Mouse (Mus musculus): ENCODE measurements around the gene Nfkb1. TPM values are rescaled to one million over a fixed set of nuclear protein-coding genes. Genes with fewer than 3 reads are reported as not detected.
A peak's percentile ranks its signal among the peaks of the same experiment; 100 is the strongest.

Nfkb1 gene
- polyA plus RNA-seq, 1 experiment from 2014 or later: 10.2 TPM

DNA sequence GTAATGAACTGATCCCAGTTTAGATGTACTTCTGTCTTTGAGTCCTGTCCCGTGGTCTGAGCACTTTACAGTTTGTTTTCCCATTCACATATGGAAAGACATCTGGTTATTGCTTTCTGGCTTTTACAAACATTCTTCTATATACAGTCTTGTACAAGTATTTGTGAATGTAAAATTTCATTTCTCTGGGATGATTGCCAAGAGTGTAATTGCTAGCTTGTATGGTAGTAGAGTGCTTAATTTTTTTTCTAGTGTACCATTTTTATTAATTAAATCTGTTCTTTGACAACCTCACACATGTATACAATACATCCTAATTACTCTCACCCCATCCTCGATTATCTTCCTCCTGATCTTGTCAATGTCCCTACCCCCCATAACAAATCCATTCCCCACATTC lies 12.0 kb upstream of the Nfkb1 start:
- Histone ChIP-seq H3K9me3 (ENCODE audit: control insufficient read depth, low read length) (no peaks in the 10 kb centered on the region), H3K9ac (no peak overlapping the region), H3K4me2 (replicated peaks) (no peak overlapping the region), H3K4me1 (replicated peaks; ENCODE audit: control insufficient read depth, insufficient read depth, low read length) (no peaks in the 10 kb centered on the region), H3K36me3 (replicated peaks; ENCODE audit: control insufficient read depth, insufficient read depth) (no peaks in the 10 kb centered on the region), H3K27ac (no peak overlapping the region), H3K27me3 (ENCODE audit: control insufficient read depth, insufficient read depth, low read length) (no peaks in the 10 kb centered on the region), H3K4me3 (replicated peaks; ENCODE audit: low read length) (no peak overlapping the region)
- ATAC-seq (ENCODE audit: low FRiP score) (no peak), DNase-seq (ENCODE audit: low spot score) (no peak)
- 81% methylated on average over 2 of the region's 2 CpGs for WGBS

DNA sequence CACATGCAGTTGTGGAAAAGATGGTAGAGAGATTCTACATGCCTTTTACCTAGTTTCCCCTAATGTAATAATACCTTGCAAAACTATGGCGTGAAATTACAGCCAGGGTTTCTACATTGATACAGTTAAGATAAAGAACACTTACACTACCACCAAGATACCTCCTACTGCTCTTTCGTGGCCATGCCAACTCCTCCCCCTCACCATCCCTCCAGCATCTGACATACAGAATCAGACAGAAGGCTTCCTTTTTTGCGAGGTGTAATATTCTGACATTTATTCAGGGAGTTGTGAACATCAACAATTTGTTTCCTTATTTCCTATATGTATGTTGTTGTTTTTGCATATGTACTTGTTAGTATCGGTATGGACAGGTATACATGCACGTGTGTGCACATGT lies 11.3 kb upstream of the Nfkb1 start:
- Histone ChIP-seq H3K4me3 (replicated peaks; ENCODE audit: low read length) (no peak overlapping the region), H3K4me2 (replicated peaks) (no peak overlapping the region), H3K4me1 (replicated peaks; ENCODE audit: control insufficient read depth, insufficient read depth, low read length) (no peaks in the 10 kb centered on the region), H3K27ac (no peak overlapping the region), H3K27me3 (ENCODE audit: control insufficient read depth, insufficient read depth, low read length) (no peaks in the 10 kb centered on the region), H3K36me3 (replicated peaks; ENCODE audit: control insufficient read depth, insufficient read depth) (no peaks in the 10 kb centered on the region), H3K9ac (no peak overlapping the region), H3K9me3 (ENCODE audit: control insufficient read depth, low read length) (no peaks in the 10 kb centered on the region)
- no peak for DNase-seq (ENCODE audit: low spot score)
- no peak for ATAC-seq (ENCODE audit: low FRiP score)
- 91% methylated on average over 5 of the region's 5 CpGs for WGBS

DNA sequence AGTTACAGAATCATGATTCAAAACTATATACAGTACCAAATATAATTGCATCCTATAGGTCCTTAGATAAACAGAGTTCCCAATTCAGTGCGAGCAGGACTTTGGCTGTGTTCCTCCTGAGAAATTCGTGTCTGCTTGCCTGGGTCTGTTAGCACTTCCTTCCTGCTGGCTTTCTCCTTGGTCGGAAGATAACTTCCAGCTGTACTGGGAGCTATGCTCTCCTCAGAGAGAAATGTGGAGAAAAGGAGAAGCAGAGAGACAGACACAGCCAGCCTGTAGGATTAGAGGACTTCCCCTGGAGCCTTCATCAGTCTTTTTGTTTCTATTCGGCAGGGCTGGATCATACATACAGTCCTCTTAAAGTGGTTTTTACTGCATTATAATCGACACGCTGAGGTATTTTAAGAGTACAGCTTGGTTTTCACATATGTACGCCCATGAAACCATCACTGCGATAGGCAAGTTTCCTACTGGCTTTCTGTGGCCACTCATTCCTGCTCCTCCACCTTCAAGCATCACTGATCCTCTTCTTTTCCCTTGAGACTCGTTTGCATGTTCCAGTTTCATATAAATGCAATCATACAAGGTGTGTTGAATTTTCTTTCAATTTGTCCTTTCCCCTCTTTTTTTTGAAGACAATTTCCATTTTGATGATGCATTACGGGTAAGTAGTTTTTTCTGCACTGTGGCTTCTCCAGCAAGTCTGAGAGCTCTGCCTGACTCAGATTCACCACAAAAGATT lies 8.3 kb upstream of the Nfkb1 start:
- WGBS: 65% methylated on average over 10 of the region's 10 CpGs
- DNase-seq (ENCODE audit: low spot score) (no peak), ATAC-seq (ENCODE audit: low FRiP score) (no peak)
- Histone ChIP-seq H3K27me3 (ENCODE audit: control insufficient read depth, insufficient read depth, low read length) (no peaks in the 10 kb centered on the region), H3K9me3 (ENCODE audit: control insufficient read depth, low read length) (no peaks in the 10 kb centered on the region), H3K4me2 (replicated peaks) (no peak overlapping the region), H3K36me3 (replicated peaks; ENCODE audit: control insufficient read depth, insufficient read depth) (no peaks in the 10 kb centered on the region), H3K4me1 (replicated peaks; ENCODE audit: control insufficient read depth, insufficient read depth, low read length) (no peaks in the 10 kb centered on the region), H3K27ac (no peak overlapping the region), H3K9ac (no peak overlapping the region), H3K4me3 (replicated peaks; ENCODE audit: low read length) (no peak overlapping the region)

DNA sequence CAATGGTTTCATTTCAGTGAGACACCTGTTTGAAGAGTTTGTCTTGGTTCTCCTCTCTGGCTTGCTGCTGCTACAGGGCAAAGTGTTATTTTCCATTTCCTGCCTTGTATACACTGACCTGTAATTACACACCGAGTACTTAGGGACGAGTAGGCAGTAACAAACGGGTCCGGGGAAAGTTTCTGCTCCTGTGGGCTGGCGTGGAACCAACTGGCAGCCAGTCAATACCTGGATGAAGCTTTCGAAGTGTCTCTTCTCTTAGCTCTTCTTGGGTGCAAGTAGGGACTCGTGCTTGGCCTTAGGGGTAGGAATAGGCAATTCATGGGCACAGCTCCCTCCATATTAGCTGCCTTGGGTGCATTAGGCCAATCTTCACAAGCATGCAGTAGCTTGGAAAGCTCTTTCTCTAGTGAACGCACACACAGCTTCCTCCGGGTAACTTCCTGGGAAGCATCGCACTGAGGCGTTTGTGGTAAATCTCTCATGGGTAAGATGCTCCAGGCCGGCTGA lies 7.2 kb upstream of the Nfkb1 start:
- ATAC-seq (ENCODE audit: low FRiP score) (no peak), DNase-seq (ENCODE audit: low spot score) (no peak)
- 75% methylated on average over 12 of the region's 12 CpGs for WGBS
- no peak overlapping the region for H3K9ac ChIP-seq
- no peaks in the 10 kb centered on the region for H3K9me3 ChIP-seq (ENCODE audit: control insufficient read depth, low read length)
- no peaks in the 10 kb centered on the region for H3K27me3 ChIP-seq (ENCODE audit: control insufficient read depth, insufficient read depth, low read length)
- no peaks in the 10 kb centered on the region for H3K4me1 ChIP-seq (replicated peaks; ENCODE audit: control insufficient read depth, insufficient read depth, low read length)
- no peak overlapping the region for H3K4me3 ChIP-seq (replicated peaks; ENCODE audit: low read length)
- no peaks in the 10 kb centered on the region for H3K36me3 ChIP-seq (replicated peaks; ENCODE audit: control insufficient read depth, insufficient read depth)
- no peak overlapping the region for H3K27ac ChIP-seq
- no peak overlapping the region for H3K4me2 ChIP-seq (replicated peaks)

DNA sequence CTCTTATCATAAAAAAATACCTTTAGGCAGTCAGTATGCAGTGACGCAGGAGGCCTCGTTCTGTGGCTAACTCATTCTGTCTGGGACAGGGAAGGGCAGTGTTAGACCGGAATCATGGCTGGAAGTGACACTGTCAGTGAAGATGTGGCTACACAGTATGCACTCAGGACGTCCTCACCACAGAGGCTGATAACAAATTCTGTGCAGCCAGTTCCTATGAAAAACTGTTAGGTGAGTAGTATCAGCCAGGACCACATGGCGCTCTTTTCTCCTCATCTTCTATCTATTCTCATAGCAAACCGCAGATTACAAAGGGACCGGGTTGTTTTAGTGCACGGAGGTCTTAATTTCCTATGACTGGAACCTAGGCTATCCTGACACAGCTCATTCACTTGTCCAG lies 4.9 kb upstream of the Nfkb1 start:
- Histone ChIP-seq H3K27me3 (ENCODE audit: control insufficient read depth, insufficient read depth, low read length) (no peaks in the 10 kb centered on the region), H3K36me3 (replicated peaks; ENCODE audit: control insufficient read depth, insufficient read depth) (no peaks in the 10 kb centered on the region), H3K4me1 (replicated peaks; ENCODE audit: control insufficient read depth, insufficient read depth, low read length) (peaks cover 6% of the 10 kb centered on the region; the same call in 1 of the 2 replicates), H3K27ac (no peak overlapping the region), H3K4me2 (replicated peaks) (no peak overlapping the region), H3K9me3 (ENCODE audit: control insufficient read depth, low read length) (no peaks in the 10 kb centered on the region), H3K4me3 (replicated peaks; ENCODE audit: low read length) (no peak overlapping the region), H3K9ac (no peak overlapping the region)
- DNase-seq (ENCODE audit: low spot score) (no peak), ATAC-seq (ENCODE audit: low FRiP score) (no peak)
- 92% methylated on average over 8 of the region's 8 CpGs for WGBS

DNA sequence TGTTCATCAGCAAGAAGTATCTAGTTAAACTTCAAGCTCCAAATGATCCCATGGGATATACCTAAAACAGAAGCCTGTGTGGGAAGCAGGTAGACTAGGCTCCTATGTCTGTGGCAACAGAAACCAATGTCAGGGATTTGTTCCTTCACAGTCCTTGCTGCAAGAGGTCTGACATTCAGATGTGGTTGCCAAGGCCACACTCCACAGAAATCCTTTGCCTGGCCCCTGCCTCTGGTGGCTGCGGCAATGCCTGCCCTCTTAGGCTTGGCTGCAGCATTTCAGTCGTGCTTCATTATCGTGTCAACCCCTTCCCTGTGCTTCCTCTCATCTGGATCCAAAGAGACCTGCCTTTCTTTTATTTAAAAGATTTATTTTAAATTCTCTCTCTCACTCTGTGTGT lies 1.7 kb upstream of the Nfkb1 start:
- no peak overlapping the region for H3K9ac ChIP-seq
- WGBS: 13% methylated on average over 3 of the region's 3 CpGs
- no peak overlapping the region for H3K4me3 ChIP-seq (replicated peaks; ENCODE audit: low read length)
- no peak for DNase-seq (ENCODE audit: low spot score)
- H3K9me3 ChIP-seq (ENCODE audit: control insufficient read depth, low read length): no peaks in the 10 kb centered on the region
- ATAC-seq (ENCODE audit: low FRiP score): peak; percentile 21; the same call in 1 of the 2 replicates
- H3K27me3 ChIP-seq (ENCODE audit: control insufficient read depth, insufficient read depth, low read length): no peaks in the 10 kb centered on the region
- H3K4me2 ChIP-seq (replicated peaks): no peak overlapping the region
- H3K27ac ChIP-seq: no peak overlapping the region
- peaks cover 19% of the 10 kb centered on the region for H3K4me1 ChIP-seq (replicated peaks; ENCODE audit: control insufficient read depth, insufficient read depth, low read length)
- H3K36me3 ChIP-seq (replicated peaks; ENCODE audit: control insufficient read depth, insufficient read depth): no peaks in the 10 kb centered on the region

DNA sequence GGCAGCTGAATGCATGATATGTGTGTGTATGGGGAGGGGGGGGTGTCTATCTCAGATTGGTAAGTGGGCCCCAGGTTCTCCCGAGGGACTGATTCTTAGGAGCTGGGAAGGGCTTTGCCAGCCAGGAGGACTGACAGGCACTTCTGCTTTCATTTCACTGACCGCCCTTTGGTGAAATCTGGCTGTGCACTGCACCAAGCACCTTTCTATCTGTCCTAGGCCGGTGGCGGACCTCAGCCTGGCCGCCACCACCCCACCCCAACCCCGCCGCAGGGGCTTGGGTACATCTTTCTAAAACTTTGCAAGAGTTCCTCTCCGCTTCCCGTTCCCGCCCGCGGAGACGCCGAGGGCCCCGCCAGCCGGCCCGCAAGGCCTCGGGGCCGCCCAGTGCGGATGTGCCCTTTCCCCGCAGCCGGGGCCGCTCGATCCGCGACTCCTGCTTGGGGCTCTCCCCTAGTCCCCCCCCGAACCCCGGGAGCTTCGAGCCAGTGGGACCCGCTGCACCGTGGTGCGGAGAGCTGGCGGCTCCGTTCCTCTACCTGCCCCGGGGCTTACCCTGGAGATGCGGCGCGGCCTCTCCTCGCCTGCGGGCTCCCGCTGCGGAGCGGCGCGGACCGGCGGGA lies 668 bp downstream of the Nfkb1 start:
- ATAC-seq (ENCODE audit: low FRiP score) (peak; percentile 79), DNase-seq (ENCODE audit: low spot score) (no peak)
- no peaks in the 10 kb centered on the region for H3K27me3 ChIP-seq (ENCODE audit: control insufficient read depth, insufficient read depth, low read length)
- peaks cover 22% of the 10 kb centered on the region for H3K4me1 ChIP-seq (replicated peaks; ENCODE audit: control insufficient read depth, insufficient read depth, low read length)
- no peaks in the 10 kb centered on the region for H3K36me3 ChIP-seq (replicated peaks; ENCODE audit: control insufficient read depth, insufficient read depth)
- no peaks in the 10 kb centered on the region for H3K9me3 ChIP-seq (ENCODE audit: control insufficient read depth, low read length)
- peak overlapping the region; percentile 88 for H3K4me3 ChIP-seq (replicated peaks; ENCODE audit: low read length)
- H3K9ac ChIP-seq: peak overlapping the region; percentile 96
- peak overlapping the region; percentile 93 for H3K27ac ChIP-seq
- H3K4me2 ChIP-seq (replicated peaks): peak overlapping the region; percentile 83
- under 1% methylated on average over 47 of the region's 47 CpGs for WGBS

DNA sequence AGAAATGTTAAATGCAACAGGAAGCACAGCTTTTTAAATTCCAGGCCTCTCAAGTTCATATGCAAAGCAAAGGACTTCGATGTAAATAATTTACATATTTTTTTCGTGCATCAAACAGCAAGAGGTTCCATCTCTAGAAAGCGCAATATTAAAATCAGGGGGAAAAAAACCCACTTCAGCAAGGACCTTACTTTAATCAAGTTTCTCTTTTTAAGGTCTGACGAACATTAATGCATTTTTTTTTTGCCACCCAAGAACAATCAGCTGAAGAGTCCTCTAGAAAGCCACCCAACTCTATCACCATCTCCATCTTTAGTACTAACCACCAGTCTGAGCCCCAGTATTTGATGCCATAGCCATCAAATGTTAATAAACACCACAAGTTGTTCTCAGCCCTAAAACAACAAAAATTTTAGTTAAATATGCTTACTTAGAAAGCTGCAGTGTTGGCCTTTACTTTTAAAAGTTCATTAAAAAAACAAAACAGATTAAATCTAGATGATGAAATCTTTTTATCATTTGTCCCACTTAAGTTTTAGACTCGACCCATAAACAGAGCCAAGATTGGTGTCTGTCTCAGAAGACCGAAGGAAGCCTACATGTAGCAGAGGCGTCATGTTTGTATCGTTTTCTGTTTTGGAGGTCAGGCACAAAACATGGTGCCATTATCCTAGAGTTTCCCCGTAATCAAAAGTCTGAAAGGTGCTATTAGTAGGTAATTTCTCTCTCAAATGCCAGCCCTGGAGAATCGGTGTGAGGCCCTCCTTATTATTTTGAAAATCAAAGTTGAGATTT lies 1.4 kb downstream of the Nfkb1 start:
- ATAC-seq (ENCODE audit: low FRiP score): no peak
- Histone ChIP-seq H3K9ac (peak overlapping the region; percentile 96), H3K4me2 (replicated peaks) (peak overlapping the region; percentile 83), H3K27me3 (ENCODE audit: control insufficient read depth, insufficient read depth, low read length) (no peaks in the 10 kb centered on the region), H3K4me3 (replicated peaks; ENCODE audit: low read length) (peak overlapping the region; percentile 88), H3K9me3 (ENCODE audit: control insufficient read depth, low read length) (no peaks in the 10 kb centered on the region), H3K27ac (no peak overlapping the region), H3K36me3 (replicated peaks; ENCODE audit: control insufficient read depth, insufficient read depth) (no peaks in the 10 kb centered on the region), H3K4me1 (replicated peaks; ENCODE audit: control insufficient read depth, insufficient read depth, low read length) (peaks cover 22% of the 10 kb centered on the region)
- 53% methylated on average over 10 of the region's 10 CpGs for WGBS
- no peak for DNase-seq (ENCODE audit: low spot score)

Data from hindbrain, embryonic 14.5 days (tissue).